Mouse (Mus musculus) liver, embryonic 14.5 days (tissue): ENCODE results near the gene Proser1.

Experiments used
- CTCF ChIP-seq: IDR thresholded peaks from 2 replicates; pipeline ENCODE4 v1.5.1; 2016; ENCODE audit warnings: antibody characterized with exemption, low read depth, control low read depth
- EP300 ChIP-seq: IDR thresholded peaks from 2 replicates; pipeline ENCODE4 v1.6.1; 2016; ENCODE audit warnings: antibody characterized with exemption, low read depth

- TF ChIP-seq CTCF (no peak), EP300 (no peak)
Measured at GRCm38 (mm10) chr3:53445540-53445939, 17.9 kb upstream of the Proser1 start.
